Mouse (Mus musculus) 3134 (cell line): ENCODE data around the gene Stat1.

ENCODE experiments used
- DNase-seq: peaks from one replicate; pipeline ENCODE4 v3.0.0-alpha.2; 2011; ENCODE audit warnings: low spot score; ENCODE audit not compliant: insufficient read length; ENCODE audit errors: extremely low read depth

Stat1 gene

DNA sequence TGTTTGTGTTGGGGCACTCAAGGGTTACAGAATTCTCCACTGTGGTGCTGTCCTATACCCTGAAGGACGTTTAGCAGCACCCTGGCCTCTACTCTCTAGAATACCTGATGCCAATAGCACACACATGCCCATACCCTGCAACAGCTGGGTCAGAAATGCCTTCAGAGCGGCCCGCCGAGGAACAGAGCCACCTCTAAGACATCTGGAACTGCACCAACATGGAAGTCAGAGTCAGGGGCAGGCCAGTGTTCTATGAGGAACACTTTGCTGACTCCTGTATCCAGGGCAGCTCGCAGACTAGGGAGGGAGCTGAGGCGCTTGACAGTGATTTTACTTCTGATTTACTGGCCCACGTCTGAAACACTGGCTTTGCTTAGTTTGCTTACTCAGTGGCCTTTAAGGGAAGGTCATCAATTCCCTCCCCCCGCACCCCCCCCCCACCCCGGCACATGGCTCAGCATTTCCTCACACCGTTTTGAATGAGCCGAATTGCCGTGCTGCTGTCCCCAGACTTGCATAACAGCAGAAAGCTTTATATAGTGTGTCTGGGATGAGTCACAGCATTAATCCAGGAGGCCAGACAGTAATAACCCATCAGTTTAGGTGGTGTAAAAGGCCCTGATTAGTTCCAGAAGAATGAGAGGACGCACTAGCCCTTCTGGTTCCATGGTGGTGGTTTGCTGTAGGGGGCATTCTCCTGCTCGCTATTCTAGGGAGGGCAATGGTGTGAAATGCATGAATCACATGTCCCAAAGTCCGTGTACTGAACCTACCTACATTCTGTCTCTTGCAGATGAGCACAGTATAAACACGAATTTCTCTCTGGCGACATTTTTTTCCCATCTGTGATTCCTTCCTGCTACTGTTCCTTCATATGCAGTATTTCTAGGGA lies 39.5 kb downstream of the Stat1 start:
- no peak for DNase-seq

DNA sequence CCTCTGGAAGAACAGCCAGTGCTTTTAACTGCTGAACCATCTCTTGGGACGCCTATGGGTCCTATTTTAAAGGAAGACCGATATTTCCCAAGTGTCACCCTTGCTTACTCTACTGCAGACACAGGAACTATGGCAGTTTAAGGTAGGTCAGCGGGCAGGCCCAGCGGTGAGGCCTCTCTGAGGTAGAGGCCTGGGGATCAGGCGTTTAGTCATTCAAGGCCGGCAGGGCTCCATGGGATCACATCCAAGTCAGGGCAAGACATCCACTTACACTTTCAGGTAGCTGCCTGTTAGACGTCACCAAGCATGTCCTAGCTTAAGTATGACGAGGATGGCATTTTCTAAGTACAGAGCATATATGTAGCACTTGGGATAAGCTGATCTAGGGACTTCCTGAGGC lies 41.9 kb downstream of the Stat1 start:
- no peak for DNase-seq

DNA sequence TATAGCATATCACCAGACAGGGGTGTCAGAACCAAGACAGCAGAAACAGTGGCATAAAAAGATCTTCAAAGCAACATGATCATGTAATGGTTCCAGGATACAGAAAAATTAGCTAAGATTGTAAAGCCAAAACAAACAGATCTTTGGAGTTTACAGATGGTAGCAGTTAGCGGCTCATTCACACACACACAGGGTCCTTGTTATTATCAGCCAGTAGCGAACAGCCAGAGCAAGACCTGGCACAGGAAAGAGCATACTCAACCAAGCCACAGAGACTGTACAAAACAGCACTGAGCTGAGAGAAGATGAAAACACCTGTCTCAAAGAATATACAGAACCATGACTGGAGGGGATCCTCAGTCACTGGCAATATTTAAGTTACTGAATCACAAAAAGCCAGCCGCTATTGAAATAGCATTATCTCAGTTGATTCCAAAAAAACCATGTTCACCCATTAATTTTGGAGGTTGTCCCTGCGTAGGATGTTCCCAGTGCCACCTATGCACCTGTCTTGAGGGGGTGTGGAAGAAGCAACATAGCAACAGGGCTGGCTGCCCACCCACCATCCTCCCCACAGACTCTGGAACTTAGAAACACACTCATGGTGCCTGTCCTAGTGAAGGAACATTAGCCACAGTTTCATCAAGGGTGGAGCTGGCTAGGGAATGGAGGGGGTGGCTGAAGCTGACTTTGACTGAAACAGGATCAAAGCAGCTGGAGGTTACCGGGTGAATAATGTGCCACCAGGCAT lies 44.6 kb downstream of the Stat1 start:
- no peak for DNase-seq

GRCm38 (mm10) chr1:52166652-52167220 lies 47.5 kb downstream of the Stat1 start:
- no peak for DNase-seq

DNA sequence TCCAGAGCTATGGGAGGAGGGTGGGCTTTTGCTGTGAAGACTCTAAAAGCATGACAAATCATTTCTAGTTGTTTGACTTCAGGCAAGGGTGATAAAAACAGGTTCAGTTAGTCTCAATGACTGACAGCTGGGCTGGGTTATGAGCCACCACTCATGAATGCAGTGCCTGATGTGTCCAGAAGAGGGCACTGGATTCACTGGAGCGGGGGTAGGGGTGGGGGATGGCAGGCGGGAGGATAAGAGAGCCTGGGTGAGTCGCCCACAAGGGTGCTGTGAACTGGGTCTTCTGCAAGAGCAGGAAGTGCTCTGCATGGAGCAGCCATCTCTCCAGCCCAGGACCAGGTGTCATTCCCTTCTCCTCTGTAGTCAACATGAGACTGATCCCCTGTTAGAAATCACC lies 50.8 kb downstream of the Stat1 start:
- peak; percentile 38 for DNase-seq

- no peak for DNase-seq
Observed at GRCm38 (mm10) chr1:52170747-52171146, 51.5 kb downstream of the Stat1 start.

GRCm38 (mm10) chr1:52171271-52171670 lies 52.0 kb downstream of the Stat1 start:
- DNase-seq = no peak

- no peak for DNase-seq
Observed at GRCm38 (mm10) chr1:52175321-52175720, 56.1 kb downstream of the Stat1 start.

- DNase-seq = no peak
Observed at GRCm38 (mm10) chr1:52175983-52176382, 56.7 kb downstream of the Stat1 start.

GRCm38 (mm10) chr1:52176999-52177398 lies 57.8 kb downstream of the Stat1 start:
- no peak for DNase-seq

- no peak for DNase-seq
Observed at GRCm38 (mm10) chr1:52179939-52180568, 60.8 kb downstream of the Stat1 start.

GRCm38 (mm10) chr1:52181994-52182393 lies 62.8 kb downstream of the Stat1 start:
- DNase-seq = no peak

GRCm38 (mm10) chr1:52182992-52183391 lies 63.8 kb downstream of the Stat1 start:
- no peak for DNase-seq
